Mouse (Mus musculus) intestine, embryonic 14.5 days (tissue): ENCODE measurements around the gene Bmp6. TPM values are rescaled to one million over a fixed set of nuclear protein-coding genes. Genes with fewer than 3 reads are reported as not detected.

Source experiments
- ATAC-seq: fragments of 200-750 bp; cut with Nextera tagmentation; replicated peaks from 2 replicates; pipeline ENCODE4 v1.8.0; 2017; ENCODE audit warnings: low read depth, moderate number of reproducible peaks, moderate TSS enrichment, moderate library complexity; ENCODE audit not compliant: low FRiP score, low TSS enrichment
- DNase-seq: peaks from one replicate; pipeline ENCODE4 v3.0.0-alpha.2; 2018; ENCODE audit warnings: low spot score
- H3K27ac ChIP-seq: fragments of 300-500 bp; sonication (generic); 2 replicates; pipeline ENCODE4 v1.5.1; 2014; ENCODE audit warnings: low read depth, mild to moderate bottlenecking, control low read depth
- H3K27me3 ChIP-seq: fragments of 300-500 bp; sonication (generic); replicated peaks from 2 replicates; pipeline ENCODE4 v1.6.1; 2014; ENCODE audit warnings: low read length, control low read depth; ENCODE audit not compliant: control insufficient read depth, insufficient read depth
- H3K36me3 ChIP-seq: fragments of 300-500 bp; sonication (generic); 2 replicates; pipeline ENCODE4 v1.6.1; 2014; ENCODE audit warnings: low read length, control low read depth; ENCODE audit not compliant: control insufficient read depth, insufficient read depth
- H3K4me1 ChIP-seq: fragments of 300-500 bp; sonication (generic); replicated peaks from 2 replicates; pipeline ENCODE4 v1.6.1; 2014; ENCODE audit warnings: low read length, control low read depth, mixed read lengths; ENCODE audit not compliant: control insufficient read depth, insufficient read depth
- H3K4me2 ChIP-seq: fragments of 300-500 bp; sonication (generic); 2 replicates; pipeline ENCODE4 v1.6.1; 2014; ENCODE audit warnings: low read length
- H3K4me3 ChIP-seq: fragments of 300-500 bp; sonication (generic); 2 replicates; pipeline ENCODE4 v1.5.1; 2014; ENCODE audit warnings: low read depth, low read length, control low read depth, mixed read lengths
- H3K9ac ChIP-seq: fragments of 300-500 bp; sonication (generic); 2 replicates; pipeline ENCODE4 v1.6.1; 2014; ENCODE audit warnings: mild to moderate bottlenecking, low read length
- H3K9me3 ChIP-seq: fragments of 300-500 bp; sonication (generic); 2 replicates; pipeline ENCODE4 v1.6.1; 2016; ENCODE audit warnings: low read length, control low read depth; ENCODE audit not compliant: control insufficient read depth
- WGBS: fragments of 180-500 bp; shearing (Covaris S2); extraction: QIAGEN DNeasy Blood & Tissue Kit; methylation state at CpG from one replicate; pipeline ENCODE4 v1.1.7; 2014; 5-methylcytosine and 5-hydroxymethylcytosine counted together
- polyA plus RNA-seq: library from polyadenylated mRNA; unstranded; fragments of >200 nt; fragmentation: Nextera tagmentation; extraction: Ambion mirVana; gene quantifications from 2 replicates; pipeline ENCODE4 v1.2.1, GENCODE M21; 2014

Gene Bmp6
- polyA plus RNA-seq, result 1.7 and 1.9 TPM in 2 replicates

- peak; percentile 82 for DNase-seq
- Histone ChIP-seq H3K36me3 (no peaks in the 10 kb centered on the region), H3K4me1 (peaks cover 6% of the 10 kb centered on the region; the same call in 1 of the 2 replicates), H3K27me3 (peaks cover 46% of the 10 kb centered on the region), H3K9me3 (no peaks in the 10 kb centered on the region), H3K9ac (0 out of 2 replicates have a peak within 1 kb of the TSS, but pooled peaks have one; percentile 25), H3K4me2 (peak within 1 kb of the TSS; percentile 88), H3K27ac (no peak within 1 kb of the TSS), H3K4me3 (peak within 1 kb of the TSS; percentile 46)
- 1% methylated on average over 54 of the region's 54 CpGs for WGBS
- ATAC-seq, result peak; percentile 89
These were observed at the start of gene Bmp6 for GRCm38 (mm10) chr13:38344713-38345430. Gene Bmp6 (plus strand): TSS chr13:38345107.

- Histone ChIP-seq H3K9ac (no peak overlapping the region), H3K36me3 (no peaks in the 10 kb centered on the region), H3K27me3 (no peaks in the 10 kb centered on the region), H3K4me3 (no peak overlapping the region), H3K4me2 (peak overlapping the region; percentile 32; the same call in 1 of the 2 replicates), H3K9me3 (no peaks in the 10 kb centered on the region), H3K4me1 (peaks cover 20% of the 10 kb centered on the region), H3K27ac (peak overlapping the region; percentile 60)
- DNase-seq (peak; percentile 80), ATAC-seq (peak; percentile 82)
- WGBS, result 15% methylated on average over 8 of the region's 8 CpGs
These were observed 48.7 kb upstream of the Bmp6 start for GRCm38 (mm10) chr13:38296166-38296565.

- WGBS, result 8% methylated on average over 8 of the region's 8 CpGs
- peak overlapping the region; percentile 32 for H3K4me2 ChIP-seq
These were observed 48.3 kb upstream of the Bmp6 start for GRCm38 (mm10) chr13:38296601-38297000.

GRCm38 (mm10) chr13:38311125-38311524 is 33.8 kb upstream of the Bmp6 start:
- no peaks in the 10 kb centered on the region for H3K27me3 ChIP-seq
- no peak overlapping the region for H3K9ac ChIP-seq
- H3K4me1 ChIP-seq, result no peaks in the 10 kb centered on the region; the same call in 1 of the 2 replicates
- no peak overlapping the region for H3K4me3 ChIP-seq
- no peaks in the 10 kb centered on the region for H3K36me3 ChIP-seq
- ATAC-seq (no peak), DNase-seq (no peak)
- H3K4me2 ChIP-seq, result no peak overlapping the region
- H3K27ac ChIP-seq, result no peak overlapping the region
- H3K9me3 ChIP-seq, result 0 out of 2 replicates have a peak, but pooled peaks cover 2% of the 10 kb centered on the region
- 80% methylated on average over 3 of the region's 3 CpGs for WGBS

More at GRCm38 (mm10) chr13:38296601-38297000, 48.3 kb upstream of the Bmp6 start:
- Histone ChIP-seq H3K4me1 (peaks cover 20% of the 10 kb centered on the region), H3K9me3 (no peaks in the 10 kb centered on the region), H3K4me3 (no peak overlapping the region), H3K9ac (no peak overlapping the region), H3K27ac (peak overlapping the region; percentile 60), H3K27me3 (no peaks in the 10 kb centered on the region), H3K36me3 (no peaks in the 10 kb centered on the region)
- DNase-seq, result peak; percentile 78
- ATAC-seq, result peak; percentile 78

- WGBS, result 70% methylated on average over 12 of the region's 12 CpGs
- H3K27me3 ChIP-seq, result no peaks in the 10 kb centered on the region
- DNase-seq (no peak), ATAC-seq (peak; percentile 81; the same call in 1 of the 2 replicates)
- no peaks in the 10 kb centered on the region; the same call in 1 of the 2 replicates for H3K4me1 ChIP-seq
- peak overlapping the region; percentile 20; the same call in 1 of the 2 replicates for H3K4me2 ChIP-seq
- H3K9ac ChIP-seq, result no peak overlapping the region
- H3K36me3 ChIP-seq, result no peaks in the 10 kb centered on the region
- 0 out of 2 replicates have a peak, but pooled peaks cover 2% of the 10 kb centered on the region for H3K9me3 ChIP-seq
- no peak overlapping the region for H3K27ac ChIP-seq
- no peak overlapping the region for H3K4me3 ChIP-seq
These were observed 32.4 kb upstream of the Bmp6 start for GRCm38 (mm10) chr13:38312357-38313040.

- ATAC-seq (no peak), DNase-seq (no peak)
- no peak overlapping the region for H3K4me2 ChIP-seq
- H3K36me3 ChIP-seq, result no peaks in the 10 kb centered on the region
- no peaks in the 10 kb centered on the region; the same call in 1 of the 2 replicates for H3K4me1 ChIP-seq
- no peak overlapping the region for H3K4me3 ChIP-seq
- no peak overlapping the region for H3K9ac ChIP-seq
- no peak overlapping the region for H3K27ac ChIP-seq
- WGBS, result 51% methylated on average over 7 of the region's 7 CpGs
- 0 out of 2 replicates have a peak, but pooled peaks cover 5% of the 10 kb centered on the region for H3K9me3 ChIP-seq
- no peaks in the 10 kb centered on the region for H3K27me3 ChIP-seq
These were observed 30.3 kb upstream of the Bmp6 start for GRCm38 (mm10) chr13:38314590-38314989.

GRCm38 (mm10) chr13:38318418-38318817 is 26.5 kb upstream of the Bmp6 start:
- WGBS, result 89% methylated on average over 1 of the region's 1 CpGs
- H3K36me3 ChIP-seq, result no peaks in the 10 kb centered on the region
- H3K27me3 ChIP-seq, result no peaks in the 10 kb centered on the region
- no peak overlapping the region for H3K9ac ChIP-seq
- H3K9me3 ChIP-seq, result 0 out of 2 replicates have a peak, but pooled peaks cover 5% of the 10 kb centered on the region
- no peak overlapping the region for H3K27ac ChIP-seq
- H3K4me3 ChIP-seq, result no peak overlapping the region
- no peak overlapping the region for H3K4me2 ChIP-seq
- DNase-seq (no peak), ATAC-seq (no peak)
- H3K4me1 ChIP-seq, result peaks cover 8% of the 10 kb centered on the region; the same call in 1 of the 2 replicates

GRCm38 (mm10) chr13:38320354-38320753 is 24.6 kb upstream of the Bmp6 start:
- Histone ChIP-seq H3K27ac (no peak overlapping the region), H3K36me3 (no peaks in the 10 kb centered on the region), H3K4me1 (peaks cover 12% of the 10 kb centered on the region), H3K4me3 (no peak overlapping the region), H3K27me3 (no peaks in the 10 kb centered on the region), H3K4me2 (peak overlapping the region; percentile 23; the same call in 1 of the 2 replicates), H3K9ac (no peak overlapping the region), H3K9me3 (0 out of 2 replicates have a peak, but pooled peaks cover 5% of the 10 kb centered on the region)
- ATAC-seq (no peak), DNase-seq (no peak)
- WGBS, result 40% methylated on average over 10 of the region's 10 CpGs
